Mouse (Mus musculus) hindbrain, embryonic 13.5 days (tissue): Measurements from ENCODE around the gene Lmtk3. TPM values are rescaled to one million over a fixed set of nuclear protein-coding genes. Genes with fewer than 3 reads are reported as not detected.

ENCODE experiments used
- ATAC-seq: fragments of 200-750 bp; cut with Nextera tagmentation; 2 replicates; pipeline ENCODE4 v1.8.0; 2017; ENCODE audit warnings: moderate TSS enrichment; ENCODE audit not compliant: low FRiP score
- H3K27ac ChIP-seq: fragments of 300-500 bp; sonication (generic); 2 replicates; pipeline ENCODE4 v1.5.1; 2015; ENCODE audit warnings: inconsistent platforms, mild to moderate bottlenecking, moderate library complexity
- H3K27me3 ChIP-seq: fragments of 300-500 bp; sonication (generic); 2 replicates; pipeline ENCODE4 v1.6.1; 2015; ENCODE audit warnings: mild to moderate bottlenecking, inconsistent platforms
- H3K36me3 ChIP-seq: fragments of 300-500 bp; sonication (generic); 2 replicates; pipeline ENCODE4 v1.6.1; 2015; ENCODE audit warnings: mild to moderate bottlenecking, inconsistent platforms
- H3K4me1 ChIP-seq: fragments of 300-500 bp; sonication (generic); replicated peaks from 2 replicates; pipeline ENCODE4 v1.6.1; 2015; ENCODE audit warnings: inconsistent platforms
- H3K4me2 ChIP-seq: fragments of 300-500 bp; sonication (generic); 2 replicates; pipeline ENCODE4 v1.6.1; 2015; ENCODE audit warnings: inconsistent platforms, mild to moderate bottlenecking, moderate library complexity
- H3K4me3 ChIP-seq: fragments of 300-500 bp; sonication (generic); 2 replicates; pipeline ENCODE4 v1.5.1; 2015; ENCODE audit warnings: mild to moderate bottlenecking, inconsistent platforms
- H3K9ac ChIP-seq: fragments of 300-500 bp; sonication (generic); 2 replicates; pipeline ENCODE4 v1.6.1; 2015; ENCODE audit warnings: mild to moderate bottlenecking, inconsistent platforms
- H3K9me3 ChIP-seq: fragments of 300-500 bp; sonication (generic); 2 replicates; pipeline ENCODE4 v1.6.1; 2016; ENCODE audit warnings: inconsistent platforms
- WGBS: fragments of 180-500 bp; shearing (Covaris S2); methylation state at CpG from one replicate; pipeline ENCODE4 v1.1.7; 2015; 5-methylcytosine and 5-hydroxymethylcytosine counted together
- polyA plus RNA-seq: library from polyadenylated mRNA; unstranded; fragments of >200 nt; fragmentation: Nextera tagmentation; extraction: Ambion mirVana; gene quantifications from 2 replicates; pipeline ENCODE4 v1.2.1, GENCODE M21; 2015

Lmtk3 gene
- polyA plus RNA-seq, 1 experiment from 2014 or later, result 22.8 TPM

- H3K36me3 ChIP-seq, result peaks cover 90% of the 10 kb centered on the region
- peaks cover 54% of the 10 kb centered on the region for H3K27me3 ChIP-seq
- 5% methylated on average over 19 of the region's 19 CpGs for WGBS
- H3K9me3 ChIP-seq, result no peaks in the 10 kb centered on the region
- peak overlapping the region; percentile 34 for H3K4me3 ChIP-seq
- no peak for ATAC-seq
- peaks cover 29% of the 10 kb centered on the region for H3K4me1 ChIP-seq
- no peak overlapping the region for H3K27ac ChIP-seq
- peak overlapping the region; percentile 71 for H3K9ac ChIP-seq
- peak overlapping the region; percentile 54 for H3K4me2 ChIP-seq
Observed at GRCm38 (mm10) chr7:45798511-45798836, 14.9 kb downstream of the Lmtk3 start.

- H3K9me3 ChIP-seq, result no peaks in the 10 kb centered on the region
- peaks cover 90% of the 10 kb centered on the region for H3K36me3 ChIP-seq
- no peak overlapping the region for H3K4me3 ChIP-seq
- H3K9ac ChIP-seq, result no peak overlapping the region
- H3K4me1 ChIP-seq, result peaks cover 29% of the 10 kb centered on the region
- H3K27me3 ChIP-seq, result peaks cover 50% of the 10 kb centered on the region
- no peak overlapping the region for H3K27ac ChIP-seq
- peak overlapping the region; percentile 54 for H3K4me2 ChIP-seq
- no peak for ATAC-seq
- WGBS, result 54% methylated on average over 7 of the region's 7 CpGs
Observed at GRCm38 (mm10) chr7:45798931-45799330, 15.4 kb downstream of the Lmtk3 start.

- WGBS, result 44% methylated on average over 7 of the region's 7 CpGs
Observed at GRCm38 (mm10) chr7:45800001-45800400, 16.5 kb downstream of the Lmtk3 start.

GRCm38 (mm10) chr7:45800546-45801204 lies 17.1 kb downstream of the Lmtk3 start:
- 22% methylated on average over 23 of the region's 25 CpGs for WGBS
- no peak overlapping the region for H3K9ac ChIP-seq
- H3K9me3 ChIP-seq, result no peaks in the 10 kb centered on the region
- no peak overlapping the region for H3K4me3 ChIP-seq
- peaks cover 32% of the 10 kb centered on the region for H3K4me1 ChIP-seq
- H3K27me3 ChIP-seq, result peaks cover 32% of the 10 kb centered on the region
- peaks cover 83% of the 10 kb centered on the region for H3K36me3 ChIP-seq
- H3K27ac ChIP-seq, result peak overlapping the region; percentile 66; the same call in 1 of the 2 replicates
- no peak overlapping the region for H3K4me2 ChIP-seq
- no peak for ATAC-seq

More at GRCm38 (mm10) chr7:45800001-45800400, 16.5 kb downstream of the Lmtk3 start:
- no peak overlapping the region for H3K27ac ChIP-seq
- H3K27me3 ChIP-seq, result peaks cover 39% of the 10 kb centered on the region
- peaks cover 32% of the 10 kb centered on the region for H3K4me1 ChIP-seq
- H3K36me3 ChIP-seq, result peaks cover 89% of the 10 kb centered on the region
- no peak for ATAC-seq
- no peak overlapping the region for H3K4me2 ChIP-seq
- H3K4me3 ChIP-seq, result no peak overlapping the region
- H3K9me3 ChIP-seq, result no peaks in the 10 kb centered on the region
- H3K9ac ChIP-seq, result no peak overlapping the region

GRCm38 (mm10) chr7:45801348-45801747 lies 17.8 kb downstream of the Lmtk3 start:
- peak; percentile 49; the same call in 1 of the 2 replicates for ATAC-seq
- H3K9ac ChIP-seq, result no peak overlapping the region
- H3K4me3 ChIP-seq, result no peak overlapping the region
- H3K27me3 ChIP-seq, result peaks cover 26% of the 10 kb centered on the region
- peak overlapping the region; percentile 66 for H3K27ac ChIP-seq
- H3K4me2 ChIP-seq, result no peak overlapping the region
- no peaks in the 10 kb centered on the region for H3K9me3 ChIP-seq
- WGBS, result 5% methylated on average over 12 of the region's 12 CpGs
- peaks cover 38% of the 10 kb centered on the region for H3K4me1 ChIP-seq
- peaks cover 83% of the 10 kb centered on the region for H3K36me3 ChIP-seq

GRCm38 (mm10) chr7:45802551-45802950 lies 19.0 kb downstream of the Lmtk3 start:
- ATAC-seq, result no peak
- H3K36me3 ChIP-seq, result peaks cover 86% of the 10 kb centered on the region
- no peak overlapping the region for H3K27ac ChIP-seq
- H3K9ac ChIP-seq, result no peak overlapping the region
- no peaks in the 10 kb centered on the region for H3K9me3 ChIP-seq
- peaks cover 14% of the 10 kb centered on the region for H3K27me3 ChIP-seq
- H3K4me1 ChIP-seq, result peaks cover 35% of the 10 kb centered on the region
- 90% methylated on average over 6 of the region's 6 CpGs for WGBS
- no peak overlapping the region for H3K4me3 ChIP-seq
- H3K4me2 ChIP-seq, result no peak overlapping the region

- Histone ChIP-seq H3K9ac (0 out of 2 replicates have a peak overlapping the region, but pooled peaks have one; percentile 24), H3K27ac (peak overlapping the region; percentile 78), H3K4me3 (no peak overlapping the region), H3K4me2 (no peak overlapping the region), H3K27me3 (no peaks in the 10 kb centered on the region), H3K4me1 (peaks cover 29% of the 10 kb centered on the region), H3K36me3 (peaks cover 92% of the 10 kb centered on the region), H3K9me3 (no peaks in the 10 kb centered on the region)
- 67% methylated on average over 5 of the region's 5 CpGs for WGBS
- no peak for ATAC-seq
Observed at GRCm38 (mm10) chr7:45805941-45806340, 22.4 kb downstream of the Lmtk3 start.

- Histone ChIP-seq H3K4me1 (peaks cover 48% of the 10 kb centered on the region), H3K9me3 (no peaks in the 10 kb centered on the region), H3K36me3 (peaks cover 87% of the 10 kb centered on the region), H3K9ac (0 out of 2 replicates have a peak overlapping the region, but pooled peaks have one; percentile 24), H3K4me3 (no peak overlapping the region), H3K27ac (peak overlapping the region; percentile 78; the same call in 1 of the 2 replicates), H3K4me2 (no peak overlapping the region), H3K27me3 (no peaks in the 10 kb centered on the region)
- 45% methylated on average over 9 of the region's 11 CpGs for WGBS
- ATAC-seq, result no peak
Observed at GRCm38 (mm10) chr7:45808471-45808870, 24.9 kb downstream of the Lmtk3 start.

- H3K9me3 ChIP-seq, result no peaks in the 10 kb centered on the region
- peak overlapping the region; percentile 5; the same call in 1 of the 2 replicates for H3K27ac ChIP-seq
- peaks cover 48% of the 10 kb centered on the region for H3K4me1 ChIP-seq
- 90% methylated on average over 14 of the region's 14 CpGs for WGBS
- H3K27me3 ChIP-seq, result no peaks in the 10 kb centered on the region
- peaks cover 77% of the 10 kb centered on the region for H3K36me3 ChIP-seq
- H3K9ac ChIP-seq, result peak overlapping the region; percentile 56; the same call in 1 of the 2 replicates
- no peak overlapping the region for H3K4me2 ChIP-seq
- H3K4me3 ChIP-seq, result no peak overlapping the region
- ATAC-seq, result no peak
Observed at GRCm38 (mm10) chr7:45809276-45810075, 25.9 kb downstream of the Lmtk3 start.

- Histone ChIP-seq H3K4me3 (peak overlapping the region; percentile 78), H3K4me2 (peak overlapping the region; percentile 85), H3K27me3 (no peaks in the 10 kb centered on the region), H3K27ac (peak overlapping the region; percentile 100), H3K9me3 (no peaks in the 10 kb centered on the region), H3K9ac (peak overlapping the region; percentile 99), H3K36me3 (peaks cover 50% of the 10 kb centered on the region), H3K4me1 (peaks cover 47% of the 10 kb centered on the region)
- no peak for ATAC-seq
- 89% methylated on average over 8 of the region's 8 CpGs for WGBS
Observed at GRCm38 (mm10) chr7:45812921-45813320, 29.4 kb downstream of the Lmtk3 start.

- peaks cover 10% of the 10 kb centered on the region for H3K27me3 ChIP-seq
- H3K4me1 ChIP-seq, result peaks cover 39% of the 10 kb centered on the region
- under 1% methylated on average over 86 of the region's 92 CpGs for WGBS
- peak; percentile 99 for ATAC-seq
- peak within 1 kb of the TSS; percentile 78 for H3K4me3 ChIP-seq
- no peaks in the 10 kb centered on the region for H3K9me3 ChIP-seq
- peak within 1 kb of the TSS; percentile 99 for H3K9ac ChIP-seq
- peak within 1 kb of the TSS; percentile 100 for H3K27ac ChIP-seq
- H3K36me3 ChIP-seq, result peaks cover 39% of the 10 kb centered on the region
- H3K4me2 ChIP-seq, result peak within 1 kb of the TSS; percentile 85
Observed at GRCm38 (mm10) chr7:45813787-45814779, 30.5 kb downstream of the Lmtk3 start, which contains the start of gene Cyth2. Gene Cyth2 (minus strand): TSS chr7:45814581.
